Comparison of ENCODE assay signal across 33 mouse cellular contexts in the genomic region with DNA sequence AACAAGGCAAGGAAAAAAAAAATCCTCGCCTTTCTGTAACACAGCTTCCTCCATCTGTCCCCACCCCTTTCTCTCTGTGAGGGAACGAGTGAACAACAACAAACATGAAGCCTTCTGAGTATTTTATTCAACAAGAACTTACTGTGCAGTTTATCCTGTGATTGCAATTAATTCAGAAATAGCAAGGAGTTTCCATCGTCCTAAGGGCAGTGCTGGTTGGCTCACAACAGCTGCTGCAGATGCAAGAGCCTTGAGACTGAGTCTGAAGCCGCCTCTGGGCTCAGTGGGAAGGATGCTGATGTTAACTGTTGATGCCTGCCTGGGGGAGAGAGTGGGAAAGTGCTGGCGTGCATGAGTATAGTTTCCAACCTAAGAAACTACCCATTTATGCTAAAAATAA. TPM values are rescaled to one million over a fixed set of nuclear protein-coding genes. Genes with fewer than 3 reads are reported as not detected.
DNase-seq lines count a peak whose midpoint lies in the region; ATAC-seq and TF ChIP-seq lines count a peak whose summit lies in the region.
"Had no signal": no experiment of that assay in that cellular context is flagged by ENCODE, and none has a peak within 500 bp of the region (broad histone marks: within the 10 kb centered on the region; RNA-seq: fewer than 3 reads in every experiment).

No protein-coding gene starts in this region.

- H3K36me3 ChIP-seq in hindbrain, embryonic 15.5 days, result no peaks in the 10 kb centered on the region
- H3K36me3 ChIP-seq in hindbrain, embryonic 11.5 days (ENCODE audit: control insufficient read depth, insufficient read depth, low read length), result no peaks in the 10 kb centered on the region
- H3K36me3 ChIP-seq in lung, postnatal 0 days (ENCODE audit: insufficient read depth, low read length), result no peaks in the 10 kb centered on the region
- H3K36me3 ChIP-seq: heart, embryonic 12.5 days; limb, embryonic 12.5 days; liver, embryonic 15.5 days; lung, embryonic 15.5 days; midbrain, embryonic 12.5 days had no signal

- H3K4me3 ChIP-seq in hindbrain, embryonic 15.5 days, result no peak overlapping the region
- H3K4me3 ChIP-seq in hindbrain, embryonic 11.5 days (ENCODE audit: low read depth, low read length), result no peak overlapping the region
- no peak overlapping the region for H3K4me3 ChIP-seq in lung, postnatal 0 days (ENCODE audit: low read depth, low read length)
- no peak overlapping the region for H3K4me3 ChIP-seq in brown adipose tissue, adult 24 weeks (ENCODE audit: insufficient read depth, low read depth, low read length)
- H3K4me3 ChIP-seq: heart, embryonic 12.5 days; limb, embryonic 12.5 days; liver, embryonic 15.5 days; lung, embryonic 15.5 days; midbrain, embryonic 12.5 days had no signal

- peaks cover 28% of the 10 kb centered on the region for H3K4me1 ChIP-seq in hindbrain, embryonic 15.5 days (replicated peaks)
- H3K4me1 ChIP-seq in hindbrain, embryonic 11.5 days (replicated peaks; ENCODE audit: control insufficient read depth, insufficient read depth, low read length), result no peaks in the 10 kb centered on the region
- H3K4me1 ChIP-seq in lung, postnatal 0 days (ENCODE audit: insufficient read depth, low read depth, low read length), result no peaks in the 10 kb centered on the region
- peaks cover 25% of the 10 kb centered on the region for H3K4me1 ChIP-seq in brown adipose tissue, adult 24 weeks (ENCODE audit: control insufficient read depth, insufficient read depth, insufficient read length, low read length)
- H3K4me1 ChIP-seq: liver, embryonic 15.5 days; lung, embryonic 15.5 days had no signal

- no peaks in the 10 kb centered on the region for H3K9me3 ChIP-seq in hindbrain, embryonic 15.5 days
- H3K9me3 ChIP-seq in hindbrain, embryonic 11.5 days (ENCODE audit: control insufficient read depth, low read length), result no peaks in the 10 kb centered on the region
- no peaks in the 10 kb centered on the region for H3K9me3 ChIP-seq in lung, postnatal 0 days (ENCODE audit: low read length)
- H3K9me3 ChIP-seq: heart, embryonic 12.5 days; limb, embryonic 12.5 days; liver, embryonic 15.5 days; lung, embryonic 15.5 days; midbrain, embryonic 12.5 days had no signal

- ATAC-seq in frontal cortex, adult (ENCODE audit: low TSS enrichment), result peak; percentile 20; the same call in 1 of the 2 replicates
- no peak for ATAC-seq in hindbrain, embryonic 15.5 days (ENCODE audit: low FRiP score, low read depth)
- ATAC-seq in hindbrain, embryonic 11.5 days (ENCODE audit: low FRiP score), result no peak
- ATAC-seq in lung, postnatal 0 days, result no peak
- ATAC-seq: activated CD4-positive, CD25-positive, alpha-beta regulatory T cell, adult 4 months; intestine, postnatal 0 days had no signal

- H3K4me2 ChIP-seq in hindbrain, embryonic 15.5 days, result no peak overlapping the region
- no peak overlapping the region for H3K4me2 ChIP-seq in hindbrain, embryonic 11.5 days (replicated peaks; ENCODE audit: low read depth, low read length)
- H3K4me2 ChIP-seq in lung, postnatal 0 days (replicated peaks; ENCODE audit: low read depth, low read length), result no peak overlapping the region
- H3K4me2 ChIP-seq: heart, embryonic 12.5 days; limb, embryonic 12.5 days; liver, embryonic 15.5 days; lung, embryonic 15.5 days; midbrain, embryonic 12.5 days had no signal

- 47% methylated on average over 5 of the region's 5 CpGs for WGBS in hindbrain, embryonic 15.5 days
- WGBS in hindbrain, embryonic 11.5 days, result 70% methylated on average over 5 of the region's 5 CpGs
- 52% methylated on average over 5 of the region's 5 CpGs for WGBS in lung, postnatal 0 days

- H3K9ac ChIP-seq in hindbrain, embryonic 15.5 days, result no peak overlapping the region
- no peak overlapping the region for H3K9ac ChIP-seq in hindbrain, embryonic 11.5 days (ENCODE audit: low read depth, low read length)
- no peak overlapping the region for H3K9ac ChIP-seq in lung, postnatal 0 days (replicated peaks; ENCODE audit: low read depth)
- H3K9ac ChIP-seq: heart, embryonic 12.5 days; limb, embryonic 12.5 days; liver, embryonic 15.5 days; lung, embryonic 15.5 days; midbrain, embryonic 12.5 days had no signal

- H3K27ac ChIP-seq in hindbrain, embryonic 15.5 days (replicated peaks), result peak overlapping the region; percentile 5; the same call in 1 of the 2 replicates
- no peak overlapping the region for H3K27ac ChIP-seq in hindbrain, embryonic 11.5 days (ENCODE audit: low read depth, low read length)
- no peak overlapping the region for H3K27ac ChIP-seq in lung, postnatal 0 days (ENCODE audit: low read length)
- H3K27ac ChIP-seq in brown adipose tissue, adult 24 weeks (replicated peaks; ENCODE audit: low read depth, low read length), result 0 out of 2 replicates have a peak overlapping the region, but pooled peaks have one; percentile 3
- H3K27ac ChIP-seq: limb, embryonic 12.5 days; liver, embryonic 15.5 days; lung, embryonic 15.5 days; midbrain, embryonic 12.5 days had no signal

- no peak for TF ChIP-seq EP300 in lung, postnatal 0 days (IDR thresholded peaks at IDR 0.05)

- no peak for DNase-seq in frontal cortex, adult 2 months (ENCODE audit: extremely low spot score in 1 of 2, low spot score in 1 of 2)
- DNase-seq in hindbrain, embryonic 11.5 days (ENCODE audit: low spot score), result no peak
- DNase-seq in lung, postnatal 0 days (ENCODE audit: low spot score), result peak; percentile 8
- no peak for DNase-seq in lung, adult 18-20 months
- no peak for DNase-seq in adrenal gland, adult (ENCODE audit: inconsistent age in 2 of 2, low spot score in 1 of 2)
- DNase-seq: adrenal gland, adult 8-10 months; B cell, adult 2 months; cerebellum, adult 11 months; cerebellum, adult 9-10 months; cerebellum, postnatal 36 days; gastrocnemius, postnatal 25 days; heart, adult 11 months; heart, postnatal 4 days; kidney, postnatal 25 days; lung, postnatal 36 days; spleen, adult 18-20 months; thymus, postnatal 14 days had no signal

- H3K27me3 ChIP-seq in hindbrain, embryonic 15.5 days, result no peaks in the 10 kb centered on the region
- H3K27me3 ChIP-seq in hindbrain, embryonic 11.5 days (ENCODE audit: control insufficient read depth, insufficient read depth, low read length), result no peaks in the 10 kb centered on the region
- H3K27me3 ChIP-seq in lung, postnatal 0 days (replicated peaks; ENCODE audit: insufficient read depth, low read length), result no peaks in the 10 kb centered on the region
- H3K27me3 ChIP-seq: heart, embryonic 12.5 days; limb, embryonic 12.5 days; liver, embryonic 15.5 days; lung, embryonic 15.5 days; midbrain, embryonic 12.5 days had no signal

- TF ChIP-seq CTCF in lung, postnatal 0 days (IDR thresholded peaks at IDR 0.05), result no peak

RNA-seq across cellular contexts. Expression of a gene that starts 18.4 kb away (rescaled TPM):
- 0.14 and 0.42 TPM in 2 replicates for polyA plus RNA-seq in frontal cortex, adult 2 months (2012; rRNA removed)
- not detected in 2 replicates for polyA plus RNA-seq in hindbrain, embryonic 15.5 days (2015; fragmentation: Nextera tagmentation; extraction: Ambion mirVana)
- polyA plus RNA-seq in hindbrain, embryonic 11.5 days (2014; fragmentation: Nextera tagmentation; extraction: Ambion mirVana), result 0.06 TPM in 1 of 2 replicates, not detected in the other
- 0.12 TPM in 1 of 2 replicates, not detected in the other for polyA plus RNA-seq in lung, postnatal 0 days (2015; fragmentation: Nextera tagmentation; extraction: Ambion mirVana)
- polyA plus RNA-seq in brown adipose tissue, adult 24 weeks (2012; ENCODE audit: insufficient read depth, insufficient read length, missing spikeins), result not detected in 2 replicates
- polyA plus RNA-seq: embryonic facial prominence, embryonic 11.5 days; heart, embryonic 12.5 days; heart, postnatal 0 days; intestine, postnatal 0 days; kidney, embryonic 14.5 days; lung, embryonic 15.5 days; midbrain, embryonic 12.5 days; neural tube, embryonic 11.5 days had no signal

RNA-seq across cellular contexts. Expression of a gene that starts 20.7 kb away (rescaled TPM):
- 117 and 121 TPM in 2 replicates for polyA plus RNA-seq in frontal cortex, adult 2 months (2012; rRNA removed)
- 176 and 186 TPM in 2 replicates for polyA plus RNA-seq in hindbrain, embryonic 15.5 days (2015; fragmentation: Nextera tagmentation; extraction: Ambion mirVana)
- 203 TPM in 2 replicates for polyA plus RNA-seq in hindbrain, embryonic 11.5 days (2014; fragmentation: Nextera tagmentation; extraction: Ambion mirVana)
- 201 and 215 TPM in 2 replicates for polyA plus RNA-seq in lung, postnatal 0 days (2015; fragmentation: Nextera tagmentation; extraction: Ambion mirVana)
- 146 and 167 TPM in 2 replicates for polyA plus RNA-seq in brown adipose tissue, adult 24 weeks (2012; ENCODE audit: insufficient read depth, insufficient read length, missing spikeins)

RNA-seq across cellular contexts. Expression of a gene that starts 27.5 kb away (rescaled TPM):
- not detected in 2 replicates for polyA plus RNA-seq in frontal cortex, adult 2 months (2012; rRNA removed)
- 0.12 and 0.40 TPM in 2 replicates for polyA plus RNA-seq in hindbrain, embryonic 15.5 days (2015; fragmentation: Nextera tagmentation; extraction: Ambion mirVana)
- polyA plus RNA-seq in hindbrain, embryonic 11.5 days (2014; fragmentation: Nextera tagmentation; extraction: Ambion mirVana), result not detected in 2 replicates
- not detected in 2 replicates for polyA plus RNA-seq in lung, postnatal 0 days (2015; fragmentation: Nextera tagmentation; extraction: Ambion mirVana)
- not detected in 2 replicates for polyA plus RNA-seq in brown adipose tissue, adult 24 weeks (2012; ENCODE audit: insufficient read depth, insufficient read length, missing spikeins)
- polyA plus RNA-seq: activated CD4-positive, CD25-positive, alpha-beta regulatory T cell, adult 4 months; heart, embryonic 12.5 days; kidney, embryonic 14.5 days; limb, embryonic 12.5 days; liver, adult 2 months; liver, embryonic 15.5 days; midbrain, embryonic 12.5 days; neural tube, embryonic 11.5 days; urinary bladder, adult 2 months had no signal

RNA-seq across cellular contexts. Expression of a gene that starts 33.1 kb away (rescaled TPM):
- polyA plus RNA-seq in frontal cortex, adult 2 months (2012; rRNA removed), result 3.3 and 3.4 TPM in 2 replicates
- 2.5 and 2.6 TPM in 2 replicates for polyA plus RNA-seq in hindbrain, embryonic 15.5 days (2015; fragmentation: Nextera tagmentation; extraction: Ambion mirVana)
- polyA plus RNA-seq in hindbrain, embryonic 11.5 days (2014; fragmentation: Nextera tagmentation; extraction: Ambion mirVana), result 2.2 and 4.0 TPM in 2 replicates
- 0.49 and 0.73 TPM in 2 replicates for polyA plus RNA-seq in lung, postnatal 0 days (2015; fragmentation: Nextera tagmentation; extraction: Ambion mirVana)
- polyA plus RNA-seq in brown adipose tissue, adult 24 weeks (2012; ENCODE audit: insufficient read depth, insufficient read length, missing spikeins), result 0.83 TPM in 1 of 2 replicates, not detected in the other
- polyA plus RNA-seq: liver, adult 2 months had no signal

RNA-seq across cellular contexts. Expression of a gene that starts 36.4 kb away (rescaled TPM):
- polyA plus RNA-seq in frontal cortex, adult 2 months (2012; rRNA removed), result 0.27 and 0.30 TPM in 2 replicates
- polyA plus RNA-seq in hindbrain, embryonic 15.5 days (2015; fragmentation: Nextera tagmentation; extraction: Ambion mirVana), result 4.5 TPM in 1 of 2 replicates, not detected in the other
- not detected in 2 replicates for polyA plus RNA-seq in hindbrain, embryonic 11.5 days (2014; fragmentation: Nextera tagmentation; extraction: Ambion mirVana)
- 0.36 and 0.41 TPM in 2 replicates for polyA plus RNA-seq in lung, postnatal 0 days (2015; fragmentation: Nextera tagmentation; extraction: Ambion mirVana)
- not detected in 2 replicates for polyA plus RNA-seq in brown adipose tissue, adult 24 weeks (2012; ENCODE audit: insufficient read depth, insufficient read length, missing spikeins)
- polyA plus RNA-seq: embryonic facial prominence, embryonic 11.5 days; kidney, embryonic 14.5 days; limb, embryonic 12.5 days; liver, adult 2 months; midbrain, embryonic 12.5 days; neural tube, embryonic 11.5 days; urinary bladder, adult 2 months had no signal

Comparison
In these comparisons a context has a peak if more than half of its experiments do, and no peak if none do; other contexts are left out.
1. H3K27ac ChIP-seq: peak in hindbrain, embryonic 15.5 days (single experiment) and brown adipose tissue, adult 24 weeks (single experiment); none in hindbrain, embryonic 11.5 days (single experiment) and lung, postnatal 0 days (single experiment).